Mouse (Mus musculus) kidney, adult 2 months (tissue): ENCODE results near the gene Scin. TPM values are rescaled to one million over a fixed set of nuclear protein-coding genes. Genes with fewer than 3 reads are reported as not detected.

Experiments used
- DNase-seq: peaks from one replicate; pipeline ENCODE4 v3.0.0; 2021
- H3K27ac ChIP-seq: fragments of 200-500 bp; 2 replicates; pipeline ENCODE4 v1.5.1; 2012; ENCODE audit warnings: low read depth, low read length, control low read depth, inconsistent platforms; ENCODE audit not compliant: insufficient read depth
- H3K27me3 ChIP-seq: fragments of 200-500 bp; replicated peaks from 2 replicates; pipeline ENCODE4 v1.6.1; 2012; ENCODE audit warnings: mild to moderate bottlenecking, moderate library complexity, low read length, inconsistent platforms; ENCODE audit not compliant: control insufficient read depth, insufficient read depth
- H3K36me3 ChIP-seq: fragments of 200-500 bp; 2 replicates; pipeline ENCODE4 v1.6.1; 2012; ENCODE audit warnings: mild to moderate bottlenecking, moderate library complexity, low read length, inconsistent platforms; ENCODE audit not compliant: control insufficient read depth, insufficient read depth
- H3K4me1 ChIP-seq: fragments of 200-500 bp; 2 replicates; pipeline ENCODE4 v1.6.1; 2011; ENCODE audit warnings: low read length; ENCODE audit not compliant: control insufficient read depth, insufficient read depth
- H3K4me3 ChIP-seq: fragments of 200-500 bp; 2 replicates; pipeline ENCODE4 v1.5.1; 2011; ENCODE audit warnings: mild to moderate bottlenecking, low read depth, low read length, control low read depth; ENCODE audit not compliant: insufficient read depth
- CTCF ChIP-seq: fragments of 200-500 bp; conservative IDR thresholded peaks from 2 replicates; pipeline ENCODE4 v1.5.1; 2011; ENCODE audit warnings: low read depth, mild to moderate bottlenecking, control low read depth, low read length, moderate library complexity, mixed read lengths; ENCODE audit not compliant: insufficient read depth, insufficient read length
- POLR2A ChIP-seq: fragments of 200-500 bp; IDR thresholded peaks from one replicate; pipeline ENCODE4 v1.6.1; 2011; ENCODE audit warnings: low read depth, low read length, control low read depth
- WGBS: fragments of 180-500 bp; shearing (Covaris S2); methylation state at CpG from one replicate; pipeline ENCODE4 v1.1.7; 2018; 5-methylcytosine and 5-hydroxymethylcytosine counted together
- polyA plus RNA-seq: library from polyadenylated mRNA; depleted of rRNA; stranded (reverse); fragments of >200 nt; gene quantifications from 2 replicates; pipeline ENCODE4 v1.2.3, GENCODE M21; 2012

Scin gene
- polyA plus RNA-seq, 1 experiment = 37.1 TPM

DNA sequence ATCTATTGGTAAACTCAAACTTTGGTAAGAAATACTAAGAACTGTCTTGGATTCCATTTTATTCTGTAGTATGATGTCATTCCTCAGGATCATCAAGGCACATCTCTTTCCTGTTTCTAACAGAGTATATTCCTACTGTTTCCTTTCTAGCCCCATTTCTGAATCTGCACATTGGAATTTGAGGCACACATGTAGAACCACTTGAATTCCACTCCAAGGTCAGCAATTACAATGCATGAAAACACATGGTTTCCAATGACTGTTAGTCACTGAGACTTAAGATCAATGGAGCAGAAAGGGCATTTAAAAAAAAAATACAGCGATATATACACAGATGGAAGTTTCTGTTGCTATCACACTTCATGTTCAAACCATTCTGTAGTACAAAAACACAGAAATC, 24.8 kb downstream of the Scin start:
- Histone ChIP-seq H3K36me3 (no peaks in the 10 kb centered on the region), H3K4me1 (no peaks in the 10 kb centered on the region), H3K4me3 (no peak overlapping the region), H3K27ac (no peak overlapping the region; the same call in 1 of the 2 replicates), H3K27me3 (no peaks in the 10 kb centered on the region)
- no peak for TF ChIP-seq CTCF
- no peak for TF ChIP-seq POLR2A
- 44% methylated on average over 1 of the region's 1 CpGs for WGBS
- DNase-seq = peak; percentile 52

DNA sequence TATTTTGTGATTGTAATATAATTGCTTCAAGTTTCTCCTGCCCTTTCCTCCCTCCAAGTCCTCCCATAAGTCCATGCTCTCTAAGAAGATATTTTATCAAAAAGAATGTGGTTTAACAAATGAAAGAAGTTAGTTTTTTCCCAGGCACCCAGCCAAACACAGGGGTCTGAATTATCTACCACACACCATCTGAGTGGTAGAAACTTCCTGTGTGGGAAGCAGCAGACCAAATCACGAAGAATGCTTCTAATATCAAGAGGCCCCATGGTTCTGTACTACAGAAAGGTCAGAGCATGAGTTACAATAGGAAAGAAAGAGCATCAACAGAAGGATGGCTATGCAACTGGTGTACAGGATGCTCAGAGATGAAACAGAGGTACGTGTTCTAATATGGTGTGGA, 25.9 kb downstream of the Scin start:
- no peak for DNase-seq
- no peaks in the 10 kb centered on the region for H3K27me3 ChIP-seq
- H3K4me3 ChIP-seq = no peak overlapping the region
- WGBS = 55% methylated on average over 2 of the region's 2 CpGs
- no peak overlapping the region for H3K27ac ChIP-seq
- H3K4me1 ChIP-seq = no peaks in the 10 kb centered on the region
- TF ChIP-seq CTCF = no peak
- no peak for TF ChIP-seq POLR2A
- H3K36me3 ChIP-seq = no peaks in the 10 kb centered on the region

DNA sequence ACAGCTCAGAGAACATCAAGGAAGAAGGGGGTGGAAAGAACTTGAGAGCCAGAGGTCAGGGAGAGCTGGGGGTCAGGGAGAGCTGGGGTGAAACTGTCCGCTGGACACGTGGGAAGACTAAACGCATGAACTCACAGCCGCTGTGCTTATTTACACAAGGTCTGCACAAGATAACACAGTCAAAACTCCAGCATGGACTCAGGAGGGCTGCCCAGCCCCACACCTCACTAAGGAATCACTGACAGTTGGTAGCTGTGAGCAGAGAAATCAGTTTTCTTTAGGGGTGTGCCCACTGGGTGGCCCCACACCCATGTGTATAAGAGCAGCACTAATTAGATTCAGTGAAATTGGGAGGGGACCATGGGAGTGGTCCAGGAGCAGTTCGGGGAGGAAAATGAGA, 27.2 kb downstream of the Scin start:
- Histone ChIP-seq H3K4me3 (no peak overlapping the region), H3K27me3 (no peaks in the 10 kb centered on the region), H3K27ac (no peak overlapping the region), H3K4me1 (no peaks in the 10 kb centered on the region; the same call in 1 of the 2 replicates), H3K36me3 (no peaks in the 10 kb centered on the region)
- 29% methylated on average over 5 of the region's 5 CpGs for WGBS
- no peak for DNase-seq
- TF ChIP-seq CTCF (no peak), POLR2A (no peak)

DNA sequence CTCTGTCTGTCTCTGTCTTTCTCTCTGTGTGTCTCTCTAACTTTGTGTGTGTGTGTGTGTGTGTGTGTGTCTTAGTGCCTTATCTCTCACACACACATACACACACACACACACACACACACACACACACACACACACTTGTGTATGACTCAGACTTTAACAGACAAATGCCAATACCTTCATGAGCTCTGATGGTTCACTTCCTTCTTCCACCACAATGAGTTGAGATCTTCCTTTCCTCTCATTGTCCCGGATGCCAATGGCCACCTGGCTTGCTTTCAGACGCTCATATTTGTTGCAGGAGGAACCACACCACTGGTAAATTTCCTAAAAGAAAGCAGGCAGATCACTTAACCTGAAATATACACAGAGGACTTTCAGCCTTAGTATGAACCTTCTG, 29.3 kb downstream of the Scin start:
- TF ChIP-seq POLR2A = no peak
- no peak for TF ChIP-seq CTCF
- Histone ChIP-seq H3K4me1 (no peaks in the 10 kb centered on the region; the same call in 1 of the 2 replicates), H3K27ac (no peak overlapping the region), H3K36me3 (no peaks in the 10 kb centered on the region), H3K27me3 (no peaks in the 10 kb centered on the region), H3K4me3 (no peak overlapping the region)
- 64% methylated on average over 2 of the region's 2 CpGs for WGBS
- no peak for DNase-seq

DNA sequence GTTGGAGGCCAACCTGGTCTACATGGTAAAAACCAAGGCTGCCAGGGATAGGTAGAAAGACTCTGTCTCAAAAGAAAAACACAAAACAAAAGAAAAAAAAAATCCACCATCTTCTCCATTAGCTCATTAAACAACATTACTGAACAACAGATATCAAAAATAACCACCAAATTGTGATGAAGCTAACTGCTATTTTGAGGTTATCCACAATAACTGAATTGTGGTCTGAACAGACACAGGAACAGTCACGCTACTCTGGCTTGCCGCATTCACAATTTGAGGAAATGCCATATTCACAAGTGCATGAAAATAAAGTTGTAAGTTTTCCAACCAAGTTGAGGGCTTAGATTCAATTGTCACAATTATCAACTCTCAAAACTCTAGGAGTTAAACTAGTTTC, 31.7 kb downstream of the Scin start:
- TF ChIP-seq CTCF (no peak), POLR2A (no peak)
- H3K36me3 ChIP-seq = no peaks in the 10 kb centered on the region
- H3K27me3 ChIP-seq = no peaks in the 10 kb centered on the region
- no peak for DNase-seq
- no peak overlapping the region for H3K27ac ChIP-seq
- 84% methylated on average over 2 of the region's 2 CpGs for WGBS
- no peak overlapping the region for H3K4me3 ChIP-seq
- no peaks in the 10 kb centered on the region; the same call in 1 of the 2 replicates for H3K4me1 ChIP-seq

DNA sequence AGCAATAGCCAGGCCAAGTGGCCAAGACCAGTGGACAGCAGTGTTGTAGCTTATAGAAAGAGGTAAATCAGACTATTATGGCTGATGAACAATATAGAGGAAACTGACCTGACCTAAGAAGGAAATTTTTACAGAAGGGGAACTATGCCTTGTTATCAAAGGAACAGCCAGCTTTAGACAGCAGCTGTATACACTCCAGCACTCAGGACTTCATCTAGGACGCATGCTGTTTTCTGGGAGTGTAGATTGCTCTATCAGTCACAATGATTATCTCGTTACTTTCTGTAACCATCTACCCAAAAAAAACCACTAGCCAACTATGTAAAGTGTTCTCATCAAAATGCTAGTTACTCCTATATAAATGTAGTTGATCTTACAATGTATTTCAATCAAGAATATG, 34.6 kb downstream of the Scin start:
- Histone ChIP-seq H3K27ac (no peak overlapping the region), H3K4me1 (no peaks in the 10 kb centered on the region; the same call in 1 of the 2 replicates), H3K4me3 (no peak overlapping the region), H3K36me3 (no peaks in the 10 kb centered on the region), H3K27me3 (no peaks in the 10 kb centered on the region)
- TF ChIP-seq POLR2A (no peak), CTCF (no peak)
- DNase-seq = no peak
- 74% methylated on average over 2 of the region's 2 CpGs for WGBS

DNA sequence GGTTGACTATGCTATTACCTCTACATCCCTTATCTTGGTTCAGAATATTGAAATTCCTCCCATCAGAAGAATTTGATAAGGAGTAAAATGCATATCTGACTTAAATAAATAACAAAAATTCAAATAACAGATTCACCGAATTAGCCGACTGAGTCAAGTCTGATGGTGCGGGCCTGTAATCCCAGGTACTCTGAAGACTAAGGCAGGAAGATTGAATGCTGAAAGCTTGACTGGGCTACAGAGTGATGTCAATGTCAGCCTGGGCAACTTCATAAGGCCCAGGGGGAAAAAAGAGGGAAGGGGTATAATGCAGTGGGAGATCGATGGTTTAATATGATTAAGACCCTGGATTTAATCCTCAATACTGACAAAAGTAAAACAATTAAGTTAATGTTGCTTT, 36.6 kb downstream of the Scin start:
- no peaks in the 10 kb centered on the region for H3K27me3 ChIP-seq
- no peak overlapping the region for H3K27ac ChIP-seq
- no peaks in the 10 kb centered on the region for H3K36me3 ChIP-seq
- no peaks in the 10 kb centered on the region for H3K4me1 ChIP-seq
- H3K4me3 ChIP-seq = no peak overlapping the region
- TF ChIP-seq POLR2A (no peak), CTCF (no peak)
- WGBS = 97% methylated on average over 4 of the region's 4 CpGs
- DNase-seq = no peak

DNA sequence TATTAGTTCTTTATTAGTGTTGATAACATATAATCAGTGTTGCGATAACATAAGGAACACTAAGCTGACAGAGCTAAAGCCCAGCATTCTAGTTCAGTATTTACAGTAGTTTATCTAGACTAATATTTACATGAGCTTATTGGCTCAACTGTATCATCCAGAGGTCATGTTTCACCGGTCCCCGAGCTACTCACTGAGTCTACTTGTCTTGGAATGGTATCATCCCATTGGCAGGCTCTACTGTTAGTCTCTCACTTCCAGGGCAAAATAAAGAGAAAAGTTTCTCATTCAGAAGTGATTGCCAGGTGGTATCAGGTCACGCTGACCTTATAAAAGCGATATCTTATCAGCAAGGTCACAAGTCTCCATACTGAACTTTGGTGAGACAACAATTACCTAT, 37.0 kb downstream of the Scin start:
- no peak for TF ChIP-seq POLR2A
- TF ChIP-seq CTCF = no peak
- Histone ChIP-seq H3K27ac (no peak overlapping the region), H3K4me1 (no peaks in the 10 kb centered on the region)

More for the DNA sequence above, 37.0 kb downstream of the Scin start:
- no peak for DNase-seq
- H3K27me3 ChIP-seq = no peaks in the 10 kb centered on the region
- H3K36me3 ChIP-seq = no peaks in the 10 kb centered on the region
- WGBS = 91% methylated on average over 5 of the region's 5 CpGs
- H3K4me3 ChIP-seq = no peak overlapping the region
